Mouse (Mus musculus): Measurements from ENCODE around the gene Snrpb2. TPM values are rescaled to one million over a fixed set of nuclear protein-coding genes. Genes with fewer than 3 reads are reported as not detected.

Snrpb2 gene
- polyA plus RNA-seq, 2 experiments: 17.1 to 40.2 TPM

- Histone ChIP-seq H3K27me3 (ENCODE audit: control insufficient read depth, insufficient read depth, low read length) (no peaks in the 10 kb centered on the region), H3K4me1 (replicated peaks; ENCODE audit: control insufficient read depth in 2 of 2, insufficient read depth in 2 of 2, low read length in 1 of 2) (peaks cover 3 to 6% of the 10 kb centered on the region in 2 experiments), H3K27ac (no peak overlapping the region), H3K4me3 (ENCODE audit: insufficient read depth in 1 of 2, low read depth in 2 of 2, low read length in 2 of 2) (no peak overlapping the region), H3K9ac (replicated peaks) (no peak overlapping the region), H3K4me2 (ENCODE audit: low read depth) (no peak overlapping the region), H3K9me3 (ENCODE audit: control insufficient read depth, low read length) (no peaks in the 10 kb centered on the region), H3K36me3 (replicated peaks; ENCODE audit: control insufficient read depth, insufficient read depth, low read depth) (peaks cover 21% of the 10 kb centered on the region)
- no peak for DNase-seq (ENCODE audit: low read depth in 3 of 3, low spot score in 3 of 3)
- 83% methylated on average over 3 of the region's 3 CpGs for WGBS (ENCODE audit: insufficient replicate concordance)
- TF ChIP-seq EP300 (IDR thresholded peaks at IDR 0.05; ENCODE audit: low read depth) (no peak), CTCF (IDR thresholded peaks at IDR 0.05; ENCODE audit: low read depth) (no peak)
- ATAC-seq (ENCODE audit: insufficient read depth): no peak
Measured at GRCm38 (mm10) chr2:143065914-143066313, 3.1 kb downstream of the Snrpb2 start.

GRCm38 (mm10) chr2:143078198-143078851, 15.5 kb downstream of the Snrpb2 start, which contains the start of gene Otor:
Otor (plus strand) TSS chr2:143078473.
- no peak for DNase-seq (ENCODE audit: low read depth in 3 of 3, low spot score in 3 of 3)
- H3K9ac ChIP-seq (replicated peaks): no peak within 1 kb of the TSS
- H3K36me3 ChIP-seq (replicated peaks; ENCODE audit: control insufficient read depth, insufficient read depth, low read depth): no peaks in the 10 kb centered on the region
- 63% methylated on average over 8 of the region's 8 CpGs for WGBS (ENCODE audit: insufficient replicate concordance)
- ATAC-seq (ENCODE audit: insufficient read depth): no peak
- no peak within 1 kb of the TSS for H3K27ac ChIP-seq
- H3K4me3 ChIP-seq (ENCODE audit: insufficient read depth in 1 of 2, low read depth in 2 of 2, low read length in 2 of 2): no peak within 1 kb of the TSS
- no peaks in the 10 kb centered on the region for H3K9me3 ChIP-seq (ENCODE audit: control insufficient read depth, low read length)
- no peak within 1 kb of the TSS for H3K4me2 ChIP-seq (ENCODE audit: low read depth)
- TF ChIP-seq CTCF (IDR thresholded peaks at IDR 0.05; ENCODE audit: low read depth) (no peak), EP300 (IDR thresholded peaks at IDR 0.05; ENCODE audit: low read depth) (no peak)
- H3K4me1 ChIP-seq (replicated peaks; ENCODE audit: control insufficient read depth in 2 of 2, insufficient read depth in 2 of 2, low read length in 1 of 2): no peaks in the 10 kb centered on the region
- H3K27me3 ChIP-seq (ENCODE audit: control insufficient read depth, insufficient read depth, low read length): no peaks in the 10 kb centered on the region

GRCm38 (mm10) chr2:143081693-143082092, 18.9 kb downstream of the Snrpb2 start:
- Histone ChIP-seq H3K9me3 (ENCODE audit: control insufficient read depth, low read length) (no peaks in the 10 kb centered on the region), H3K36me3 (replicated peaks; ENCODE audit: control insufficient read depth, insufficient read depth, low read depth) (no peaks in the 10 kb centered on the region), H3K27me3 (ENCODE audit: control insufficient read depth, insufficient read depth, low read length) (no peaks in the 10 kb centered on the region), H3K9ac (replicated peaks) (no peak overlapping the region), H3K4me2 (ENCODE audit: low read depth) (no peak overlapping the region), H3K4me3 (ENCODE audit: insufficient read depth in 1 of 2, low read depth in 2 of 2, low read length in 2 of 2) (no peak overlapping the region), H3K4me1 (replicated peaks; ENCODE audit: control insufficient read depth in 2 of 2, insufficient read depth in 2 of 2, low read length in 1 of 2) (no peaks in the 10 kb centered on the region), H3K27ac (no peak overlapping the region)
- DNase-seq (ENCODE audit: low read depth in 3 of 3, low spot score in 3 of 3) (no peak), ATAC-seq (ENCODE audit: insufficient read depth) (no peak)
- no peak for TF ChIP-seq CTCF (IDR thresholded peaks at IDR 0.05; ENCODE audit: low read depth)
- no peak for TF ChIP-seq EP300 (IDR thresholded peaks at IDR 0.05; ENCODE audit: low read depth)
- 4% methylated on average over 3 of the region's 3 CpGs for WGBS (ENCODE audit: insufficient replicate concordance)

GRCm38 (mm10) chr2:143084852-143085397, 22.1 kb downstream of the Snrpb2 start:
- H3K4me3 ChIP-seq (ENCODE audit: insufficient read depth in 1 of 2, low read depth in 2 of 2, low read length in 2 of 2): no peak overlapping the region
- DNase-seq (ENCODE audit: low read depth in 3 of 3, low spot score in 3 of 3): no peak
- H3K9me3 ChIP-seq (ENCODE audit: control insufficient read depth, low read length): no peaks in the 10 kb centered on the region
- no peaks in the 10 kb centered on the region for H3K4me1 ChIP-seq (replicated peaks; ENCODE audit: control insufficient read depth in 2 of 2, insufficient read depth in 2 of 2, low read length in 1 of 2)
- no peak overlapping the region for H3K27ac ChIP-seq
- no peak for ATAC-seq (ENCODE audit: insufficient read depth)
- no peaks in the 10 kb centered on the region for H3K27me3 ChIP-seq (ENCODE audit: control insufficient read depth, insufficient read depth, low read length)
- no peak overlapping the region for H3K4me2 ChIP-seq (ENCODE audit: low read depth)
- WGBS (ENCODE audit: insufficient replicate concordance): 39% methylated on average over 2 of the region's 2 CpGs
- no peak overlapping the region for H3K9ac ChIP-seq (replicated peaks)
- no peaks in the 10 kb centered on the region for H3K36me3 ChIP-seq (replicated peaks; ENCODE audit: control insufficient read depth, insufficient read depth, low read depth)
- no peak for TF ChIP-seq EP300 (IDR thresholded peaks at IDR 0.05; ENCODE audit: low read depth)
- TF ChIP-seq CTCF (IDR thresholded peaks at IDR 0.05; ENCODE audit: low read depth): no peak

GRCm38 (mm10) chr2:143089866-143090265, 27.0 kb downstream of the Snrpb2 start:
- no peaks in the 10 kb centered on the region for H3K4me1 ChIP-seq (replicated peaks; ENCODE audit: control insufficient read depth in 2 of 2, insufficient read depth in 2 of 2, low read length in 1 of 2)
- 62% methylated on average over 8 of the region's 8 CpGs for WGBS (ENCODE audit: insufficient replicate concordance)
- no peak overlapping the region for H3K4me3 ChIP-seq (ENCODE audit: insufficient read depth in 1 of 2, low read depth in 2 of 2, low read length in 2 of 2)
- no peak overlapping the region for H3K4me2 ChIP-seq (ENCODE audit: low read depth)
- no peaks in the 10 kb centered on the region for H3K9me3 ChIP-seq (ENCODE audit: control insufficient read depth, low read length)
- ATAC-seq (ENCODE audit: insufficient read depth): no peak
- H3K36me3 ChIP-seq (replicated peaks; ENCODE audit: control insufficient read depth, insufficient read depth, low read depth): no peaks in the 10 kb centered on the region
- H3K9ac ChIP-seq (replicated peaks): no peak overlapping the region
- no peak overlapping the region for H3K27ac ChIP-seq
- DNase-seq (ENCODE audit: low read depth in 3 of 3, low spot score in 3 of 3): no peak
- H3K27me3 ChIP-seq (ENCODE audit: control insufficient read depth, insufficient read depth, low read length): no peaks in the 10 kb centered on the region
- TF ChIP-seq CTCF (IDR thresholded peaks at IDR 0.05; ENCODE audit: low read depth) (no peak), EP300 (IDR thresholded peaks at IDR 0.05; ENCODE audit: low read depth) (no peak)

Data from liver, embryonic 14.5 days (tissue).